Mouse (Mus musculus): ENCODE data around the gene Rps13.
"Not testable (repeated sequence)": the region's sequence is repeated elsewhere in the genome, so short reads cannot be mapped to it uniquely, and the experiment has no call there.

Rps13 gene

DNA sequence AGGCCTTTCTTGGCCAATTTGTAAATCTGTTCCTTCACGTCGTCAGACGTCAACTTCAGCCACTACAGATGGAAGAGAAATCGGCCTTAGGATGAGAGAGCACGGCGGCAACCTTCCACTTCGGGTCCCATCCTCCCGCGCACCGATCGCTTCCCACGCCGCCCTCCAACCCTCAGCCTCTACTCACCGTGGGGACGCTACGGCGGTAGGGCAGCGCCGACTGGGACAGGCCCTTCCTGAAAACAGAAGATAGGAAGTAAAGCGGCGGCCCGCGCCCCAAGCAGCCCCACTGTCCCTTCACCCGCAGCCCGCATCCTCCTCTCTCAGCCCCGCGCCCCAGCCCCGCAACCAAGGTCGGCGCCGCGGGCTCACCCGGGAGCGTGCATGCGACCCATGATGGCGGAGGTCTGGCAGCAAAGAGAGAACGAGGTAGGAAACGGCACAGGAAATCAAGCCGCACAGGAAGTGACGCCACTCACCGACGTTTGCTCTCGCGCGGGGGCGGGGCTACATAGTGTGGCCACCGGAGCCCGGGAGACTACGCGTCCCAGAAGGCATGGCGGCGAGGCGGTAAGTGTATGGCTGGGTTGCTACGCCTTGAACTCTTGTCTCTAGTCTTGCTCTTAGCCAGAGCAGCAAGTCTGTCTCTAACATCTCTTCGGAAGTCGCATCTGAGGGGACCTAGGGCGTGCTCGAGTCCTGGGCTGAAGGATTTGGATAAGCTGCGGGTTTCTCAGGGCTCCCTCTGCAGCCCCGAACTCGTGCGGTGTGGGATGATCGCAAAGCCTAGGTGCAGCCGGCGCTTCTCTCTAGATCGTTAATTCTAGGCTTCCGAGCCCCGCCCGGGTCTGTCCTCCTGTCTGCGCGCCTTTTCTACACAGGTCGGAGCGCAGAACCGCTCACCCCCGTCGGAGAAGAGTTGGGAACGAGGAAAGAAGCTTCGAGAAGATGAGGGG, at the start of gene Rps13:
TSS of gene Rps13 (minus strand) at position 483 of the 956 bp plus-strand sequence.
- DNase-seq (ENCODE audit: inconsistent ontology term), result peak; percentile 98

DNA sequence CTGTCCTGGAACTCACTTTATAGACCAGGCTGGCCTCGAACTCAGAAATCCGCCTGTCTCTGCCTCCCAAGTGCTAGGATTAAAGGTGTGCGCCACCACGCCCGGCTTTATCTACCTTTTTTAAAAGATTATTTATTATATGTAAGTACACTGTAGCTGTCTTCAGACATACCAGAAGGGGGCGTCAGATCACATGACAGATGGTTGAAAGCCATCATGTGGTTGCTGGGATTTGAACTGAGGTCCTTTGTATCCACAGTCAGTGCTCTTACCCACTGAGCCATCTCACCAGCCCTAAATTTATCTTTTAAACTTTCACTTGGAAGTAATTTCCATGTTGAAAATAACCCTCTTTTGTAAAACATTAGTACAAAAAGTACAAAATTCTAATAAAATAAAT, 45.2 kb upstream of the Rps13 start:
- DNase-seq (ENCODE audit: inconsistent ontology term), result not testable (repeated sequence)

DNA sequence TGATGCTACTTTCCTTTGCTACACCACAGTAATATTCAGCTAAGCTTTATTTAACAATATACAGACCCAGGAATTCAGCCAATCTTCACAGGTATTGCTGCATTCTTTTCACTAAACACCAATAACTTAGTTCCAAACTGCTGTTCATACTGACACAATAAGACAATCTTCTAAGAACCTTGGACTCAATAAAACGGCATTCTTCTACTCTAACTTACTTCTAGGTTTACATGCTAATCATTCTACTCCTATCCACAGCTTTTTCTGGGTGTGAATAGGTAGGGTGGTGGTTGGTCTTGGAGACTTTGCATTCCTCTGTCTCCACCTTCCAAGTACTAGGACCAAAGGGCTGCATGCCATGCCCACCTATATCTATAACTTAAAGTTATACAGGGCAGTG, 40.3 kb upstream of the Rps13 start:
- no peak for DNase-seq (ENCODE audit: inconsistent ontology term)

DNA sequence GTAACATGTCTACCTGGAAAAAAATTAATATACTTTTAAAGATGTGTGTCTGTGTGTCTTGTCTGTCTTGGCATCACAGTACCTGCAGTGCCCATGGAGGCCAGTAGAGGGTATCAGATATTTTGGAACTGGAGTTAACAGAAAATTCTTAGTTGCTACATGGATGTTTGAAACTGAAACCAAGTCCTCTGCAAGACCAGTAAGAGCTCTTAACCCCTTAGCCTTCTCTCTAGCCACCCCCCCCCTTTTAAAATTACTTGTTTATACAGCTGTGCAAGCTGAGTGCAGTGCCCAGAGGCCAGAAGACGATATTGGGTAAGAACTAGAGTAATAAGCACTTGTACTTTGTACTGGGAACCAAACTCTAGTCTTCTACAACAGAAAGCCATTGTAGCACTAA, 2.2 kb upstream of the Rps13 start:
- peak; percentile 24 for DNase-seq (ENCODE audit: inconsistent ontology term)

DNA sequence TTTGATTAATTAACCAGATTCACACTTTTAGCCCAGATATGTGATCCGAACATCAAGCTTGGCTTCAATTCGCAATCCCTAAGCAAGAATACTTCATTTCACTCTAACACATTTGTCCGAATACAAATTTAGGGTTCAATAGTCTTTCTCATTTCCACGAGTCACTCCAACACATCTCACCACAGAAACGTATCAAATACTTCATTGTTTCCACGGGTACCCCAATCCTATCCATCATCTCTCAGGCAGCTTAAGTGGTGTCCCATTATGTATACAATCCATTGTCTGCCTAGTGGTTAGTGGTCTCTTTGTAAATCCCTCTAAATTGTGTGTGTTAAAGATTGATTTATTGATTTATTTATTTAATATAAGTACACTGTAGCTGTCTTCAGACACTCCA, 1.1 kb upstream of the Rps13 start:
- DNase-seq (ENCODE audit: inconsistent ontology term), result no peak

DNA sequence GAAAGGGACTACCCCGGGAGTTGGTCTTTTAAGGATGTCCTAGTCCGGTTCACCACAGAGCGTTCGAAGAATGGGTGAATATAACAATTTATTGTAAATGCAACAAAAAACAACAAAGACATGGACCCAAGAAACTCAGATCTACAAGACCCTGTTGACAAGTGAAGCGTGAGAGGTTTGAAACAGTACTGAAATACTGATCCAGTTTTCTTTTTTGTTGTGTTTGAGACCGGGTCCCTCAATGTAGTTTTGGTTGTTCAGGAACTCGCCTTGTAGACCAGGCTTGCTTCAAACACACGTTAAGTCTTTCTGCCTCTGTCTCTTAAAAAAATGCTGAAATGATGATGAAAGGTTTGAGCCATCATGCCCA, 659 bp upstream of the Rps13 start:
- no peak for DNase-seq (ENCODE audit: inconsistent ontology term)

DNA sequence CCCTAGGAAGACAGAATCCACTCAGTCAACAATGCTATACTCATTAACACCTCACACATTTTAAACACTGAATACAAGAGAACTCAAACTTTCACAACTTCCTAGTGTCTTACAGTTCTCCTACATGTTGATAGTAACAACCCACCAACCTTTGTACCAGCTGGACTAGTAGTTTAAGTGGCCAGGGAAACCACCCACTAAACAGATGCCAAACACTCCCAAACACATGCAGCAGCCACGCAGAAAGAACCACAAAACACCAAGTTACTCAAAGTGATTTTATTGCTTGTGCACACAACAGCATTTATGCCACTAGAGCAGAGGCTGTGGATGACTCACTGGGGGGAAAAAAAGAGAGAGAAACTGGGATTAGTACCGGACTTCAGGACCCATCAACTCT, 2.7 kb downstream of the Rps13 start:
- DNase-seq (ENCODE audit: inconsistent ontology term), result no peak

DNA sequence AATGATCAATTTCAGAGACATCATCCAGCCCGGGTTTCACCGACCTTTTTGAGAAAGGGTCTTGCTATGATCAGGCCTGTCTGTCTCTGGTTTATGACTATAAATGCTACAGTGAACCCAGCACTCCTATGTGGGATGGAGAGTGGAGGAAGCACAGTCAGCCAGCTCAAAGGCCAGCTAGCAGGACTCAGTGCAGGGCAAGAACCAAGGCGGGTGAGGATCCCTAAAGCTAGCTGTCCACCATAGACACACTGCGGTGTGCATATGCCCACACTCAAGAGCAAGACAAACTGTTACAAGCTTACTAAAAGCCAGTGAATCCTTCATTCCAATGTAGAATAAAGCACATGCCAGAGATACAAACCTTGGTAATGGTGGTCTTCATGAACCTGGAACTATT, 4.1 kb downstream of the Rps13 start:
- no peak for DNase-seq (ENCODE audit: inconsistent ontology term)

DNA sequence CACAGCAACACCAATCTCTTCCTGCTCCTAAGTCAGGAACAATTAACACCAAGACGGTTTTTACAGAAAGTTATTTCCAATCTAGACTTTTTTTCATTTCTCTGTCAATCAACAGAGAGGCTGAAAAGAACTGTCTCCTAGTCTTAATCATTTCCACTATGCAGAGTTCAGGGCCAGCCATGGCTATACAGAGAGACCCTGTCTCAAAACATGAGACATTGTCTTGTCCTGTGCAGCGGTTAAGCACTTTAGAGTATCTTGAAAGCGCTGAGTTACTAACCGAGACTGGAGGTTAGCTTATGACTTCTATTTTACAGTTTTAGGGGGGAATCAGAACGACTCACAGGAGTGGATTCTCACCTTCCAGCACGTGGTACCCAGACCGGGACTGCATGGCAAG, 5.2 kb downstream of the Rps13 start:
- DNase-seq (ENCODE audit: inconsistent ontology term), result no peak

DNA sequence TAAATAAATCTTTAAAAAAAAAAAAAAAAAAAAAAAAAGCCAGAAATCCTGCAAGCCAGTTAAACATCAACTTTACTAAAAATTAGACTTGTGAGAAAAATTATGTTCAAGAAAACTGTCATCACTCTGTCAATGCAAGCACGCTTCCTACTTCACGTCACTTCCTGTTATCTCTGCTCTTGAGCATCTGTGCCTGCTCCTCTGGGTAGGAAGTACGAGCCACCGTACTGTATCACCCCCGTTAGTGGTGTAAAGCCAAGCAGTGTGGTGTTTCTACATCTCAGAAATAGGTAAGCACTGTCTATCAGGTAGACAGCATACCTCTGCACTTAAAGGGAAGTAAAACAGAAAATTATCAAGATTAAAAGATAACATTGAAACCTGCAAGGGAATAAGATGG, 6.1 kb downstream of the Rps13 start:
- DNase-seq (ENCODE audit: inconsistent ontology term), result no peak

DNA sequence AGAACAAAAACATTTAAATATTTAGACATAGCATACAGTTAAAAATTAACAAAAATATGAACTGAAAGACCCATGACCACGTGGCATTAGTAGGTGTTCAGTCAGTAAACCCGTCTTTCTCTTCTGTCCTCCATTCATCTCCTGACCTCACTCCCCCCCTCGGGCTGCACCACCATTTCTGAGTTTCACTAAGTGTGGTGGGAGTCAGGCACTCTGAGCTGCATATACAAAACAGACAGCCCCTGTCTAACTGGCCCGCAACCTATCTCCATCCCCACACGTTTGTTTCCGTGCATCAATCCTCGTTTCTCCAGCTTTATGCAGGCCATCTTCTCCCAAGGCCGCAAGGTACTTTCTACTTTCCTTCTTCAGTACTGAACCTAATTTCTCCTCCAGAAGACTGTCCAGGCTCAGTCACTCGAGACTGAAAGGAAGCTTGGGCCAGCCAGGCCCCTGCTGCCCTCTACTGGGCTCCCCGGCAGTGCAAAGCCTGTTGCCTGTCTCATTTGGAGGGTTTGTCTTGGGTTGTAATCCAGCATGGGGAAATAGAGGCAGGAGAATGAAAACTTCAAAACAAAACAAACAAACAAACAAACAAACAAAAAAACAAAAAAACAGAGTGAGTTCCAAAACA, 10.5 kb downstream of the Rps13 start:
- peak; percentile 78 for DNase-seq (ENCODE audit: inconsistent ontology term)

DNA sequence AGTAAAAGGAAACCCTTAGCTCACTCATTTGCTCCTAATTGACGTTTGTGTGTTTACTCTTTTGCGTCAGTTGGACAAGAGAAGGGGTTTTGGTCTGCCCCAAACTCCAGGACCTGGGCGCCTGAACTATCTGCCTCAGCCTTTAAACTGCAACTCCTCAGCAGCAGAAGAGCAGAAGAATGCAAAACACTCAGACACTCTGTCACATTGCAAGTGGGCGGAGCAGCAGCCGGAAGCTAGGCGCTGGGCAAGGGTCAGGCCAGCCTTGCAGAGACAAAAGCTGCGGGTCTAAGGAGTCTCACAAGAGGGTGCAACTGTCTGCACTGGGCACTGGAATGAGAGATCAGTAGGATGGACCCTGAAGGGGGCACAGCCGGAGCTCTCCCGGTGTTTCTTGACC, 24.5 kb downstream of the Rps13 start:
- peak; percentile 53 for DNase-seq (ENCODE audit: inconsistent ontology term)

DNA sequence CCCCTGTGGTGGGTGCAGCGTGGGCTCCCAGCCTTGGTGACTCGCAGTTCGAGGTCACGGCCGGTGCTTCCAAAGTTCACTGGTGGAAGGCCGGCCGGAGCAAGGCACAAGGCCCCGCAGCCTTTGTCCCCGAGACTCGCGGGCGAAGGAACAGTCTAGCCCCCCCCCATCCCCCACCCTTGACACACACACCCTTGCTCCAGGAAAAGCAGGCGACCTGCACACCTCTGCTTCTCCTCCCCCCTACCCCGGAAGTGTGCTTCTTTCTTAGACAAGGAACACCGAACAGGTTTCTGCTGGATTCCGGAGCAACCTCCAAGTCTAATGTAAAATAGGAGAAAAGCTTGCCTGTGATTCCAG, 25.4 kb downstream of the Rps13 start:
- no peak for DNase-seq (ENCODE audit: inconsistent ontology term)

DNA sequence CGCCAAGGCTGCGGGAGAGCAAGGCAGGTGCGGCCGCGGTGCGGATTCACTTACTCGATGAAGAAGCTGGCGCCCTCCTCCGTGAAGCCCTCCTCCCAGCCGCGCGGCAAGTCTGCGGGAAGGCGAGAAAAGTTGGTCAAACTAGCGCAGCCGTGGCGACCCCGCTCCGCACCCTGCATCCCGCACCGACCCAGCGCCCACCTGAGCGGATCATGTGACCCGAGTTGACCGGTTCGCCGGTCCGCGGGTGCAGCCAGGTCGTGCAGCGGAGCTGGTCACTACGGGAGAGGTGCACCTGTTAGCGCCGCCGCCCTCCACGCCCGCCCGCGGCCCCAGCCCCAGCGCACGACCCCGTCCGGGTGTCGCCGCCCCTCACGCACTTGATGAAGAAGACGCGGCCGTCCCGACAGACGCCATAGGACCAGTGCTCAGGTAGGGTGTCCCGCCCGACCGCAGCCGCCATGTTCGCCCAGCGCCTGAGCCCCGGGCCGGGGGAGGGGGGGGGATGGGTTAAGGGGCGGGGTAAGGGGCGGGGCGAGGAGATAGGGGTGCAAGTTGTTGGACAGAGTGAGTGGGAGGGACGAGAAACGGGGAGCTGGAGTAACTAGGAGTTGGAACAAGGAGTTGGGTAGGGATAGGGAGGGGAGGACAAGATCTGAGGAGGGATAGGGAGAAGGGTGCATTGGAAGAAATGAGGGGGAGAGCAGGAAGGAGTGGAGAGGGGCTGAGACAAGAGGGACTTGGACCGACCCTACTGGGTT, 25.9 kb downstream of the Rps13 start, which contains the start of gene Plekha7:
TSS of gene Plekha7 (minus strand) at position 506 of the 761 bp plus-strand sequence.
- peak; percentile 78 for DNase-seq (ENCODE audit: inconsistent ontology term)

DNA sequence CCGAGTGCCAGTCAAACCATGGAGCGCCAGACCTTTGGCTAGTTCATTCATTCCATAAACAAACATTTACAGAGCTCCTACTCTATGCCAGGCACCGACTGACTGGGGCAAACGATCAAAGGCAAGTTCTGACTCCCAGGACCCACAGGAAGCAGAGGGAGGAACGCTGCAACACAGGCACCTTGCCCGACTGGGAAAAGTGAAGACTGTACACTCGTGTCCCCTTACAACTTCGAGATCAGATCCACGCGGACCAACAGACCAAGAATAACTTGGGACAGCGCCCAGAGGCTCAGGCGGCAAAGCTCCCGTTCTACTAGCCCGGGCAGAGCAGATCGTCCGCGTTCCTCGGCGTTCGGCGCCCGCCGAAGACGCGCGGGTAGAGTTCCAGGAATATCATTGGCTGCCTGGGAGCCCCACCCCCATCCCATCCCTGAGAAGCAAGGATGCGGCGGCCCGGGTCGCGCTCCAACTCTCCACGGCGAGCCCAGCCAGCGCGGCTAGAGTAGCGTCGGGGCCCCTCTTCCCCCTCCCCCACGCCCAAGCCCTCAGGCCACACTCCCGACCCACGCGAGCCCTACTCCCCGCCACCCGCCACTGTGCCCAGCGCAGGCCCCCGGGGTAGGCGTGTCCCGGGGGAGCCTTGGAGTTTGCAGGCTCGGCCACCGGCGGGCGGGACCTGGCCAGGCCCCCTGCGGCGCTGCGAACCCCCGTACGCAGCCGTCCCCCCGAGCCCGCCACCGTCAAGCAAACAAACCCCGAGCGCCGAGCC, 26.7 kb downstream of the Rps13 start:
- DNase-seq (ENCODE audit: inconsistent ontology term), result peak; percentile 95

DNA sequence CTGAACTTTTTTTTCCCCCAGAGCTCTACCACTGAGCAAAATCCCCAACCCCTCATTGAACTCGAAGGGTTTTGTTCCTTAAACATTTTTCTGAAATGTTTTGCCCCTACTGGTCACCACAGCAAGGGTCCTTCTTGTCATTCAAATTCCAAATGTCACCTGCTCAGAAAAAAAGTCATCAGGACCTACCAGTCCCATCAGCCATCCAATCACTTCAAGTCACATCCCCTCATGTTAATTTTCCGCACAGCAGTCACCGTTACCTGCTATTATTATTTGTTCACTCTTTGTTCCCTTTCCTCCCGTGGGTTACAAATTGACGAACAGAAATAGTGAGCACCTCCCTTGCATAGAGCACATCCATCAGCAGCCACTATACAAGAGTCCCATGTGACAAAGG, 27.4 kb downstream of the Rps13 start:
- DNase-seq (ENCODE audit: inconsistent ontology term), result no peak

DNA sequence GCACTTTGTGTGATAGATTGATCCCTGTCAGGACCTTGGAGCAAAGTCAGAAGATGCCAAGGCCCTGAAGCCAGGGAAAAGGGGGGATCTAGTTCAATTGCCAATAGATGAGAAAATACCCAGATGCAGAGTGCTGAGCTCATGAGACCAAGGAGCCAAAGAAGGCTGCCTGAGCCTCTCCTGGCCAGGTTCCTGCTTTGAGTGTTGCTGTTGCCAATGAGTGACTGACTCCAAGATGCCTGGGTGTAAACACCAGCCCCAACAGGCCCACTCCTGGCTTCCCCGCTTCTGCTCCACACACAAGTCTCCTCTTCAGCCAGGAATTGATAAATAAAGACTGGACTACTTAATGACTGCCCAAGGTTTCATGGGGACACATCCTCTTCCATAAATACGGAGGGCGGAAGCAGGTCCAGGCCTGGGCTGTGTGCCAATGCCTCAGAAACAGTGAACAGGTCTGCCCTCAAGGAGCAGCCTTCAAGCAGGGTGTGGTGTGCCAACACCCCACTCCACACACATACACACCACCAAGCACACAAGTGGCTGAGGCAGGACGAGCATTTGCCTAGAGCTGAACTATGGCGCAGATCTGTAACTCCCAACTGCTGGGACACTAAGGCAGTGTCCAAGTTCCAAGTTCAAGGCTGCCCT, 32.2 kb downstream of the Rps13 start:
- DNase-seq (ENCODE audit: inconsistent ontology term), result no peak

DNA sequence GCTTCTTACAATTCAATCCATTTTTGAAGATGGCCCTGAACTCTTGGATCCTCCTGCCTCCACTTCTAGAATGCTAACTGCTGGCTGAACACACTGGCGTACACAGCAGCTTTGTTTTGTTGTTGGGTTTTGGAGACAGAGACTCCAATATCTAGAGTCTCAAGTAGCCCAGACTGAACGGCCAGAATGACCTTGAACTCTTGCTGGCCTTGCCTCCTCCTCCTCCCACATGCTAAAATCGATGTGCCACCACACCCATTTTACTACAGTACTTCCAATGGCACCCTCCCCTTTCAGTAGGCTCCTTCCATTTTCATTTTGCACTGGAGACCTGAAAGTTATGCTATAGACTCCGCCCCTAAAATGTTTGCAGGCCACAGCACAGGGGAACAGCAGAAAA, 32.9 kb downstream of the Rps13 start:
- no peak for DNase-seq (ENCODE audit: inconsistent ontology term)

DNA sequence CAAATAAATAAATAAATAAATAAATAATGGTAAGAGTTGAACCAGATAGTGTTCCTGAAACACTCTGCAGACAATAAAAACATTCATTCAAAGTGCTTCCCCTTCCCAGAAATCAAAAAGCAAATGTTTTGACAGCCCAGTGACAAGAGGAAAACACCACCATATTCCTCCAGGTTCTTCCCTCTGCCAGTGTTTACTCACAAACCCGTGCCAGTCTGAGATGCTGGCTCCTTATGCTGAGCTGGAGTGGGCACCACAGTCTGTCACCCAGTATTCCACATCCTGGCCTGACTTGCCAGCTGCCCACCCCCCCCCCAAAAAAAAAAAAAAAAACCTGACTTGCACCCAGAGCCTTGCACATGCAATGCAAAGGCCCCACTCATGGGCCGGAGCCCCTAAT, 35.1 kb downstream of the Rps13 start:
- no peak for DNase-seq (ENCODE audit: inconsistent ontology term)

DNA sequence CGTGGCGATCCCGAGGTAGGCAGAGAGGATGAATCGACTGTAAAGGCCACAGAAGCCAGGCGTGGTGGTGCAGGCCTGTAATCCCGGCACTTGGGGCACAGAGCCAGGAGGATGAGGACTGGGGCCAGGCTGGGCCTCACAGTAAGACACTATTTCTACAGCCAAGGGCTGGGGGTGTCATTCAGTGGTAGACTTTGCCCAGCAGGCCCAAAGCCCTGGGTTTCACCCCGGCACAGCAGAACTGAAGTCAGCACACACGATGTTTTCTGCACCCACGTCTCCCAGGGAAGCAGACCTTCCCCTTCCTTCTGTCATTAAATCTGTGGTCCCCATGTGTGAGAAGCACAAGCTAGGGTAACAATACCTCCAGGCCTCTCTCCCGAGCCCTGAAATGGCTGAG, 35.6 kb downstream of the Rps13 start:
- DNase-seq (ENCODE audit: inconsistent ontology term), result peak; percentile 38

DNA sequence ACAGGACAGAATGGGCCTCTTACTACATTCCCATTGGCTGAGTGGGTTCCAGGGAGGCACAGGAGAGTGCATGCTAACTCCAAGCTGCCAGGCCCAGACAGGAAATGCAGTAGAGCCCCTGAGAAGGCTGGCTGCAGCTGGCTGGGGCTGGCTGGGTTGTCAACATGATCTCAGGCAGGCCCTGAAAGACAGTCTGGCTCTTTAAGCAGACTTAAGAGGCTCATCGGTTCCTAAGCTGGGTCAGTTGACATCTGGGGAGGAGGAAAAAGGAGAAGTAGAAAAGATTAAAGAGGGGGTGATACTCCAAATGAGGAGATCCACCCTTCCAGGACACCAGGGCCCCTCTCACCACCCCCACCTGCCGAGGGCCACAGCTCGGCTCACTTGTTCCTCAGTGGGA, 39.0 kb downstream of the Rps13 start:
- DNase-seq (ENCODE audit: inconsistent ontology term), result peak; percentile 34
